Mouse (Mus musculus): ENCODE measurements around the gene Zfp39. TPM values are rescaled to one million over a fixed set of nuclear protein-coding genes. Genes with fewer than 3 reads are reported as not detected.
A peak's percentile ranks its signal among the peaks of the same experiment; 100 is the strongest.

The Zfp39 gene
- total RNA-seq, 2 experiments from 2014 or later, result 3.5 to 3.9 TPM

DNA sequence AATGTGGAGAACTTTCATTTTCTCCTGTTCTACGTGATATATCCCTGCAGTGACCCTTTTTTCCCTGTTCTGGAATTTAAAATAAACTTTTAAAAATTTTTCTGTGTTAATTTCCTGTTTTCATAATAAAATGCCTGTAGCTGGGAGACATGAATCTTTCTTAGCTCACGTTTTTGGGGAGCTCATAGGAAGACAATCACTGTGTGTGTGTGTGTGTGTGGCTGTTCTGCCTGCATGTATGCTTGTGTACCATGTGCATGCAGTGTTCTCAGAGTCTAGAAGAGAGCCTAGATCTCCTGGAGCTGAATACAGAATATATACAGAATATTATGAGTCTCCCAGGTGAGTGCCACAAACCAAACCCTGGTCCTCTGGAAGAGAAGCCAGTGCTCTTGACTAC, 23.0 kb upstream of the Zfp39 start:
- DNase-seq, result no peak
- intact Hi-C loops (cut with DNase I), result no loop called here

GRCm38 (mm10) chr11:58926651-58927050, 22.6 kb upstream of the Zfp39 start:
- intact Hi-C loops (cut with DNase I), result no loop called here
- DNase-seq, result no peak

- intact Hi-C loops (cut with DNase I), result no loop called here
- no peak for DNase-seq
Observed at GRCm38 (mm10) chr11:58922420-58922819, 18.4 kb upstream of the Zfp39 start.

DNA sequence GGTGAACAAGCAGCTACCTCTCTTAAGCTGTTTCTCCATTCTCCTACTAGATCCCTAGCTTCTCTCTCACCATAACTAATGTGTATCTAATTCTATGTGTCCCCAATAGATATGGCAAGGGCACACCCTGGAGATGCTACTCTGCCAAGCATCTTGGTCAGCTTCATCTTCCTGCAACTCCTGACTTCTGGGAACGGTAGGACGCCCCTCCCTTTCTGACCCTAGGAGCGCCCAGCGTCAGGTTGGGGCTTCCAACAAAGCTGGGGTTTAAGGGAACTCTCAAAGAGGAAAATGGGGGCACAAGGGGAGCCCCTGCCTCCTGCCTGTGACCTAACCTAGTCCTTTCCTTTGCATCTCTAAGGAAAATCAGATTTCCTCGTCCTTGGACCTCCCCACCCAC, 14.7 kb upstream of the Zfp39 start:
- intact Hi-C loops (cut with DNase I), result no loop called here
- no peak for DNase-seq

- DNase-seq, result no peak
Observed at GRCm38 (mm10) chr11:58917745-58918366, 13.8 kb upstream of the Zfp39 start, which contains the start of gene Btnl10. Gene Btnl10 (plus strand): TSS chr11:58917908.

DNA sequence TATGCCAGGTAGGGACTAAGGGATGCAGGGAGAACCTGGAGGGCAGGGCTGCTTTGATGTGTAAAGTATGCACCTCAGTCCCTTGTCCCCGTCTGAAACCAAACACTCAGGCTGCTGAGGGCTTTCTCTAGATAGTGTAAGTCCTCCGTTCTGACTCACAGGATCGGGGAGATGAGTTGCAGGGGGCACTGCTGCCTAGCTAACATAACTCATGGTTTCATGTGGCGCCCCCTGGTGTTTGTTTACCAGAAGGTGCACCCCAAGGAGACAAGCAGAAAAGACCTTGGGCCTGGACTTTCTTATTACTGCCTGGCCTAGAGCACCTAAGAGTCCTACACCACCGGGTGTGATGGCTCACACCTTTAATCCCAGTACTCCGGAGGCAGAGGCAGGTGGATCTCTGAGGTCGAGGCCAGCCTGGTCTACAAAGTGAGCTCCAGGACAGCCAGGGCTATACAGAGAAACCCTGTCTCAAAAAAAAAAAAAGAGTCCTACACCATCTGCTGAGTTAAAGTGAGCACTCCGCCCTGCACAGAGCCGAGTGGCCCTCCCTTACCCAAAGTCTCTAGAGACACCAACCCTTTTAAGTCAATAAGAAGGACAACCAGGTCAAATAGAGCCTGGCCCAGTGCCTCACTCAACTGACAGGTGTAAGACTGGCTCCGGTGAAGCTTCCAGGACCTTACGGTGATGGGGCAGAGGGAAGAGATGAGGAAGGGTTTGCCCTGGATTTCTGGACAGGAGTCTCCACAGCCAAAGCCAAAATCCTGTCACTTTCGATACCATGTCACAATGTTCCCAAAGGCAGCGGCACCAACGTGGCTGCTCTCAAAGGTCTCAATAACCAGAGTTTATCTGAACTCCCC, 13.1 kb upstream of the Zfp39 start:
- DNase-seq, result peak; percentile 40 to 46
- intact Hi-C loops (cut with DNase I), result no loop called here

More at GRCm38 (mm10) chr11:58917745-58918366, 13.8 kb upstream of the Zfp39 start, which contains the start of gene Btnl10:
- intact Hi-C loops (cut with DNase I), result no loop called here

DNA sequence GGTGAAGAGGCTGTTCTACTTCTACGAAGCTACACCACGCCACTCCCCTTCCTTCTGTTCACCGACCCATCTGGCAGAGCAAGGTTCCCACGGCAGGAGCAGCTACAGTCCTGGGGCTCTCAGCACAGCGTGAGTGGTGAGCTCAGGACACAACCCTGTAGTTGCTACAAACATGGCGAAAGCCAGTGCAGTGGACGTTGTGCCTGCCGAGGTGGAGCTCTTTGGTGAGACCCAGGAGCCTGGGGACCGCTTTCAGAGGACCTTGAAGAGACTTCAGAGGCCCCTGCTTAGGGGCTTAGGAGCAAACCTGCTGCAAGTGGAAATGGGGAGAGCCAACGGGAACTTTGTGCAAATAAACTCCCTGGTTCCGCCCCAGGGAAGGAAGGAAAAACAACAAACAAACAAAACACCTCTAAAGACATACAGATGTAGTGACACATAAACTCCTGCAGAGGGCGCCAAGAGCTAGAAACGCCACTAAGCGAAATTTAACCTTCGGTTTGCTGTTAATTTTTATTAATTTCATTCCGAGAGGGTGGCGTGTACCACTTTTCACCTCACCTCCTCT, 10.5 kb upstream of the Zfp39 start:
- peak in 1 of 2 experiments; percentile 40 for DNase-seq
- intact Hi-C loops (cut with DNase I), result no loop called here

DNA sequence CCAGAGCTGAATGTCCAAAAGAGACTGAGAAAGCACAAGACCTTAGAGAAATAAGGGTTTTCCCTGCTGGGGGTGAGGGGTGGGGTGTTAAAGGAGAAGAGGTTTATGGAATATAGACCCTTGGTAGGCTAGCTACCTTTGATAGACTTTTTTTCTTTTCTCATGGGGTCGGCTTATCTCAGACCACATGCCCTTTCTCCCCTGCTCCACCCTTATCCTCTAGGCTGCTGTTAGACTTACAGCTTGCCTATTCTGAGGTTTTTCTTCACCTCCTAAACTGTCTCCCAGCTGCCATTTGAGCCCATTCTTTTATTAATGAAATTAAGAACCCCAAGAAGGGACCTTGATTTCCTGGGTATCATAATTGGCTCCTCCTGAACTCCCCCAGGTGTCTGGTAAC, 9.8 kb upstream of the Zfp39 start:
- intact Hi-C loops (cut with DNase I), result no loop called here
- no peak for DNase-seq

DNA sequence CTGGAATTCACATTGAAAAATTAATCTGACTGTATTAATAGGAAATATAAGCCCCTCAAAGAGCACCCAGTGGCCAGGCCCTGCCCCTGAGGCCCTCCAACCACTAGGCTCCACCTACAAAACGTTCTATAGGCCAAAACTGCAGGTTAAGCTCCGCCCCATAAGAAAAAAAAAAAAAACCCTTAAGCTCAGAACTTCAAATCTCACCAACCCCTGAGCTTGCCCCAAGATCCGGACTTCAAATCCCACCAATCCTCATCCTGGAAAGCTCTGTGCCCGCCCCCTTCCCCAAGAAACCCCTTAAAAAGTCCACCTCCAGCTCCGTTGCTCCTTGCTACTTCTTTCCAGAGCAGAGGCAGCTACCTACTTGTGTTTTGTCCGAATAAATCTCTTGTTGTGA, 813 bp upstream of the Zfp39 start:
- intact Hi-C loops (cut with DNase I), result loop anchor here (5.0 kb wide), 1 partner anchor 58 kb away; the partner anchor contains the start of gene Gm12258
- DNase-seq, result peak in 1 of 2 experiments; percentile 27

DNA sequence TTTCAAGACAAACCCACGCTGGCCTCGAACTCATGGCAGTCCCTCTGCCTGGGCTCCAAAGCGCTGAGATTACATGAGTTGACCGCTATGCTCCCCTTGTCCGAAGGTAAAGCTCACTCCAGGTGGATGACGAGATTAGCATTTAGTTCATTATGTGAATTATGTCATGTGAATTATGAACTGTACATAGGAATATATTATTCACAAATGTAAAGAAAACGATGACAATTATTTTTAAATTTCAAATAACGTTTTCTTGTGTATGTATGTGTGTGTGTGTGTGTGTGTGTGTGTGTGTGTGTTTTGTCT, 339 bp upstream of the Zfp39 start:
- DNase-seq, result no peak
- intact Hi-C loops (cut with DNase I), result loop anchor here (5.0 kb wide), 1 partner anchor 57 kb away; the partner anchor contains the start of gene Gm12258

- intact Hi-C loops (cut with DNase I), result loop anchor here (5.0 kb wide), 1 partner anchor 54 kb away; the partner anchor contains the start of gene Gm12258
- DNase-seq, result no peak
Observed at GRCm38 (mm10) chr11:58901080-58901479, 2.9 kb downstream of the Zfp39 start.

DNA sequence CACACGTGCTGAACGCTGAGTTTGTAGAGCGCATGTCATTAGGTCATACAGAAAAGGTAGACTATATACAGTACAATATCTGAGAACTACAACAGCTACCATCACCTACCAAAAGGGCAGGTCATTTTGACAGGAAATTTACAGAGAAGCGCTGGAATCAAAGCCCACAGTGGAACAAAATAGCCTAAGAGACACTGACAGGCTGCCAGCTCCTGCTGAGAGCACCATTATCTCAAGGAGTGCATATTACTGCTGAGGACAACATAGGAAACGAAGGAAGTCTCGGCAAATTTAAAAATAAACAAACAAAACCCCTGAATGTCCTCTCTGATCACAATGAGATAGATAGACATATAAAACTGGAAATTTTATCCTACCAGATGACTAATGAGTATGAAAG, 6.5 kb downstream of the Zfp39 start:
- no peak for DNase-seq
- intact Hi-C loops (cut with DNase I), result no loop called here

GRCm38 (mm10) chr11:58894456-58894855, 9.6 kb downstream of the Zfp39 start:
- intact Hi-C loops (cut with DNase I), result no loop called here
- no peak for DNase-seq

DNA sequence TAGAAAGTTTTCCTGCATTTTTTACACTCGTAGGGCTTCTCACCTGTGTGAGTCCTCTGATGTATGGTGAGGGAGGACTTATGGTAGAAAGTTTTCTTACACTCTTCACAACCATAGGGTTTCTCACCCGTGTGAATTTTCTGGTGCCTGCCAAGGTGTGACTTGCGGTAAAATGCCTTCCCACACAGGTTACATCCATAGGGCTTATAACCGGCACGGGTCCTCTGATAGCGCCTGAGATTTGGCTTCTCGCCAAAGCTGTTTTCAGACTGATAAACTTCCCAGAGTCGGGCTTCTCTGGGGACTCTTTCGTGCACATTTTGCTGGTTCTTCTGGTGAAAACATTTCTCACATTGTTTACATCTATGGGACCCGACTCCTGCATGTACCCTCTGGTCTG, 13.5 kb downstream of the Zfp39 start:
- intact Hi-C loops (cut with DNase I), result no loop called here

GRCm38 (mm10) chr11:58883756-58884155, 20.3 kb downstream of the Zfp39 start:
- DNase-seq, result no peak
- intact Hi-C loops (cut with DNase I), result no loop called here

More for the DNA sequence above, 13.5 kb downstream of the Zfp39 start:
- DNase-seq, result no peak

GRCm38 (mm10) chr11:58870961-58871360, 33.1 kb downstream of the Zfp39 start:
- intact Hi-C loops (cut with DNase I), result no loop called here

GRCm38 (mm10) chr11:58867954-58868330, 36.1 kb downstream of the Zfp39 start:
- intact Hi-C loops (cut with DNase I), result no loop called here
- no peak for DNase-seq

More at GRCm38 (mm10) chr11:58870961-58871360, 33.1 kb downstream of the Zfp39 start:
- DNase-seq, result no peak

GRCm38 (mm10) chr11:58867039-58867953, 36.7 kb downstream of the Zfp39 start, which contains the start of gene 2810021J22Rik:
Gene 2810021J22Rik (plus strand): TSS chr11:58867216.
- peak; percentile 63 to 78 for DNase-seq
- intact Hi-C loops (cut with DNase I), result no loop called here

- intact Hi-C loops (cut with DNase I), result no loop called here
- DNase-seq, result no peak
Observed at GRCm38 (mm10) chr11:58860744-58861143, 43.3 kb downstream of the Zfp39 start.

DNA sequence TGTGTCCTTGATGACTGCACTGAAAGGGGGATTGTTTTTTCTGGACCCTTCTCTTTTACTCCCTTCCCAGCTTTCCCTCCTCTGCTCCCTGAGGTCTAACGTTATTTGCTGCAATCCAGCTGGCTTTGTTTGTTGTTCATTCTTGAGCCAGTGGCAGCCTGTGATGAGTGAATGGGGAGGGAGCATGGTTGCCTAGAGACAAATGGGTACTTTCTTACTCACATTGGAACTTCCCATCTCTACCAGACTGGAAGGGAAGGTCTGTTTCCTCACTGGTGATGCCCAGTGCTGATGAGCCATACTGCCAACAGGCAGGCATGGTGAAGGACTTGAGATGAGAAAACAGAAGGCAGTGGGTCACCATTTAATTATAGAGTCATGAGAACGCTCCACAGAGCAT, 54.3 kb downstream of the Zfp39 start:
- no peak for DNase-seq
- intact Hi-C loops (cut with DNase I), result loop anchor here (5.0 kb wide), 1 partner anchor 53 kb away; the partner anchor contains the start of gene Zfp39
